Mouse (Mus musculus) embryonic fibroblast, embryonic 13.5 days (primary cell): ENCODE data around the gene Hscb.

Experiments
- CTCF ChIP-seq: IDR thresholded peaks from 2 replicates; pipeline ENCODE4 v1.5.1; 2011; ENCODE audit warnings: mild to moderate bottlenecking, control low read depth, low read length, moderate library complexity, borderline replicate concordance; ENCODE audit not compliant: insufficient read depth
- POLR2A ChIP-seq: IDR thresholded peaks from 2 replicates; pipeline ENCODE4 v1.6.1; 2011; ENCODE audit warnings: low read depth, mild to moderate bottlenecking, control low read depth, low read length, moderate library complexity

- no peak for TF ChIP-seq CTCF
- no peak for TF ChIP-seq POLR2A
Observed at GRCm38 (mm10) chr5:110840465-110840864, 888 bp upstream of the Hscb start.
